Mouse (Mus musculus): Measurements from ENCODE around the gene H3f3b. TPM values are rescaled to one million over a fixed set of nuclear protein-coding genes. Genes with fewer than 3 reads are reported as not detected.

H3f3b gene
- 2,219 and 2,483 TPM in 2 replicates for polyA plus RNA-seq (2015; fragmentation: Nextera tagmentation; extraction: Ambion mirVana)

DNA sequence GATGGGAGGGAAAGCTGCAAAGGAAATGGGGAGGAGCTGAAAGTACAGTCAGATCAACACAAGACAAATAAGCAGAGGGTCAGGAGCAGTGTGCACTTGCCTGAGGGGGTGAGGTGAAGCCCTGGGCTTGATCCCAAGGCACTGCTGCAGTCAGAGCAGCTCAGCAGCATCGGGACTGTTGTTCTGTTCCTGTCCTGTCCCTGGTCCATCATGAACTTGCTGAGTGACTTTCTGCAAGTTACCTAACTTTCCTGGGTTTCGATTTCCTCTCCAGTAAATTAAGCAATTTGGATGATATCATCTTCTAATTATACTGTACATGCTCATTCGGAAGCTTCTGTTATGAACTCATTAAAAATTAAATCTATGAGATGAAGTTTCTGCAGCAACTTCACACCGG is at the start of gene H3f3b:
H3f3b (minus strand) TSS at position 207 of the 400 bp plus-strand sequence.
- Histone ChIP-seq H3K4me2 (replicated peaks) (no peak within 1 kb of the TSS), H3K4me1 (peaks cover 24% of the 10 kb centered on the region), H3K36me3 (peaks cover 4% of the 10 kb centered on the region; the same call in 1 of the 2 replicates), H3K4me3 (no peak within 1 kb of the TSS), H3K27me3 (no peaks in the 10 kb centered on the region), H3K9me3 (no peaks in the 10 kb centered on the region), H3K9ac (no peak within 1 kb of the TSS), H3K27ac (no peak within 1 kb of the TSS)
- WGBS = 78% methylated on average over 4 of the region's 4 CpGs
- no peak for ATAC-seq (ENCODE audit: low FRiP score, low read depth)

DNA sequence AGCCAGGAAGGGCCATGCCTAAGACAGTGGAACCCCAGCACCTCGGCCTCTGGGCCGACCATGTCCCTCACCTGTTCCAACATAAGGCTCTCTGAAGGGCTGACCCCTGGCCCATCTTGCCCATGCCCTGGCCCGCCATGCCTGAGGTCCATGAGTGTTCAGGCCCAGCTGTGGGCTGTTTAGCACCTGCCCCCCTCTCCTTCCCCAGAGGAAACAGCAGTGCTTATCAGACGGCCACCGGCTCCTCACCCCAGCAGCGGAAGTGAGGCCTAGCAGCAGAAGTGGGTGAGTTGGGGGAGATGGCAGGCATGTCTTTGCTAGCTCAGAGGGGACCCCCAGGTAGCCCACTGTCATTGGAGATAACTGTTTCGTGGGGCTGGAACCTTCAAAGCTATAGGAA is 49.1 kb upstream of the H3f3b start:
- H3K4me1 ChIP-seq = peaks cover 20% of the 10 kb centered on the region
- H3K4me3 ChIP-seq = no peak overlapping the region
- no peaks in the 10 kb centered on the region for H3K27me3 ChIP-seq
- no peak overlapping the region for H3K27ac ChIP-seq
- no peak overlapping the region for H3K9ac ChIP-seq
- H3K9me3 ChIP-seq = no peaks in the 10 kb centered on the region
- H3K36me3 ChIP-seq = peaks cover 33% of the 10 kb centered on the region
- no peak for ATAC-seq (ENCODE audit: low FRiP score, low read depth)
- WGBS = 84% methylated on average over 7 of the region's 7 CpGs
- no peak overlapping the region for H3K4me2 ChIP-seq (replicated peaks)

DNA sequence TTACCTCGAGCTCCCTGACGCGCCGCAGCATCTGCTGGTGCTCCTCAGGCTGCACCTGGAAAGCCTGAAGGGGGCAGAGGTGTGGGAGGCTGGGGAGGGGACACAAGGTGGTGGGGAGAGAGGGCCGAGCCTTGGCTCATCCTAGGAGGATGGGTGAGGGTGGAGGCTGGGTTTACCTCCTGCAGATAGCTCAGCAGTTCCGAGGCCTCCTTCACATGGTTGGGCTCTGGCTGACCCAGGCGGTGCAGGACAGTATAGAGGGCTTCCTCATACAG is 48.4 kb upstream of the H3f3b start:
- Histone ChIP-seq H3K4me2 (replicated peaks) (no peak overlapping the region), H3K36me3 (peaks cover 27% of the 10 kb centered on the region), H3K9ac (no peak overlapping the region), H3K9me3 (no peaks in the 10 kb centered on the region), H3K27ac (no peak overlapping the region), H3K27me3 (no peaks in the 10 kb centered on the region), H3K4me1 (peaks cover 20% of the 10 kb centered on the region), H3K4me3 (no peak overlapping the region)
- ATAC-seq (ENCODE audit: low FRiP score, low read depth) = no peak
- WGBS = 56% methylated on average over 7 of the region's 7 CpGs

DNA sequence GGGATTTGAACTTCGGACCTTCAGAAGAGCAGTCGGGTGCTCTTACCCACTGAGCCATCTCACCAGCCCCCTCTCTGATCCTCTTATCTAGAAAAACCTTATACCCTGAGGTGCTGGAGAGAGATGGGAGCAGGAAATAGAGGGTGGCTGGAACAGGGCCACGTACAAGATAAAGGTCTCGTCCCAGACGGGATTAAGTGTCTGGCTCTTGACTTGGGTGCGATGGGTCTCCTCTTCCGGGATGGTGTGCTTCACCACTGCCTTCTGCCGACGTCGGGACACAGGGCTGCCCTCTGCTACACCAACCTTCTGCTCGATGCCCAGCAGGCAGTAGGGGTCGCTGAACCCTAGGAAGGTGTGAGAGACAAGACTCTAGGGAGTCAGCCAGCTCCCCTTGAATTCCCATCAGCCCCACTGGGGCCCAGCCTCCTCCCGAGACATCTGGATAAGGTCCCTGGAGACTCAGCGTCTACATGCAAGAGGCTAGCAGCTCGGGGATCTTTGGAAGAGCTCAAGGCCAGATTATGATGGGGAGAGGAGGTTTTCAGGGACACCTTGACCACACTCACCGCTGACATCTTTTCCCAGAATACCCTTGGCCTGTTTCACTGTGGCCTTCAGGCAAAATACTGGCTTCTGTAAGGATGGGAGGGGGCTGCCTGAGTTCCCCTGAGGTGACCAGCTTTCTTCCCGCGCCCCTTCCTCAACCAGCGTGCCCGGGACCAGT is 47.9 kb upstream of the H3f3b start:
- Histone ChIP-seq H3K9me3 (no peaks in the 10 kb centered on the region), H3K4me1 (peaks cover 20% of the 10 kb centered on the region), H3K4me2 (replicated peaks) (no peak overlapping the region), H3K27ac (no peak overlapping the region), H3K4me3 (no peak overlapping the region), H3K36me3 (peaks cover 22% of the 10 kb centered on the region), H3K27me3 (no peaks in the 10 kb centered on the region), H3K9ac (no peak overlapping the region)
- 52% methylated on average over 20 of the region's 20 CpGs for WGBS
- no peak for ATAC-seq (ENCODE audit: low FRiP score, low read depth)

DNA sequence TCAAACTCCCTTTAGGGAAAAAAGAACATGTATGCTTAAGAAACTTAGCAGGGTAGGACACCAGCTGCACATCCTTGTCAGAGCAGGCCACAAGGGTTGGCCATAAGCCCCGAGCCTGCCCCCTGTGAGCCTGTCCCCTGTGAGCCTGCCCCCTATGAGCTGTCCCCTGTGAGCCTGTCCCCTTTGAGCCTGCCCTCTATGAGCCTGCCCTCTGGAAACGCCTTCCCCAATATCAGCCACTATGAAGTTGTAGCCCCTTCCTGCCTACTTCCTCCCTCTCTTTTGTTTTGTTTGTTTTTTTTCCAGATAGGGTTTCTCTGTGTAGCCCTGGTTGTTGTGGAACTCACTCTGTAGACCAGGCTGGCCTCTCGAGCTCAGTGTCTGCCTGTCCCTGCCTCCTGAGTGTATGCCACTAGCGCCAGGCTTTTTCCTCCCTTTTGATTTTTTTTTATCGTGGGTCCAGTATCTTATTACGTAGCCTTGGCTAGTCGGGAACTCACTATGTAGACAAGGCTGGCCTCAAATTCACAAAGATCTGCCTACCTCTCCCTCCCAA is 46.8 kb upstream of the H3f3b start:
- Histone ChIP-seq H3K27me3 (no peaks in the 10 kb centered on the region), H3K27ac (no peak overlapping the region), H3K9me3 (no peaks in the 10 kb centered on the region), H3K36me3 (peaks cover 10% of the 10 kb centered on the region), H3K4me1 (peaks cover 20% of the 10 kb centered on the region), H3K4me3 (no peak overlapping the region), H3K9ac (no peak overlapping the region), H3K4me2 (replicated peaks) (no peak overlapping the region)
- ATAC-seq (ENCODE audit: low FRiP score, low read depth) = no peak
- 60% methylated on average over 7 of the region's 7 CpGs for WGBS

DNA sequence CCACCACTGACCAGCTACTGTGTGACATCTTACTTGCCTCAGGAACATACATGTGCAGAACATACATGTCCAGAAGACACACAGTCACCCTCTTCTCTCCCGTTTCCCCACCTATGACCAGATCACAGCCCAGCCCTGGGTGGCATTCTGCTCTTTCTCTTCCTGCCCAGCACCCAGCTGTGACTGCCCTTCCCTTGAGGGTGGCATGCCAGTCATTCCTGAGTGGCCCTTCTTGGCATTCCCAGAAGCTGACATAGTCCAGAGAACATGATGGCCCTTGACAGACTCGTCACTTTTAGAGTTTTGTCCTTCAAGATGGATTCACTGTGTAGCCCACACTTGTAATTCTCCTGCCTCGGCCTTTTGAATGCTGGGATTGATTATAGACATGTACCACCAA is 44.8 kb upstream of the H3f3b start:
- Histone ChIP-seq H3K4me1 (peaks cover 5% of the 10 kb centered on the region; the same call in 1 of the 2 replicates), H3K36me3 (no peaks in the 10 kb centered on the region), H3K27ac (no peak overlapping the region), H3K9me3 (no peaks in the 10 kb centered on the region), H3K27me3 (no peaks in the 10 kb centered on the region), H3K4me3 (no peak overlapping the region), H3K4me2 (replicated peaks) (no peak overlapping the region), H3K9ac (no peak overlapping the region)
- WGBS = 77% methylated on average over 3 of the region's 3 CpGs
- ATAC-seq (ENCODE audit: low FRiP score, low read depth) = no peak

DNA sequence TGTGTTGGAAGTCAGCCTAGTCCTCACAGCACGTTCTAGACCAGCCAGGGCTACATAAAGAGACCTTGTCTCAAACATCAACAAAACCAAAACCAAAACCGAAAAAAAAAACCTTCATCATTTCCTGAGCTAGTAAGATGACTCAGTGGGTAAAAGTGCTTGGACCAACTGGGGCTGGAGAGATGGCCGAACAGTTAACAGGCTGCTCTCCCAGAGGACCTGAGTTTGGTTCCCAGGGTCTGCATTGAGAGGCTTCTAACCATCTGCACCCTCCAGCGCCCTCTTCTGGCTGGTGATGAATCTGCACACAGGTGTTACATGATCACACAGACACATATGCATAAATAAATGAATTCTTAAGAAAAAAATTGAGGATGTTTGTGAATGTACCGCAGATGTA is 43.7 kb upstream of the H3f3b start:
- no peak overlapping the region for H3K27ac ChIP-seq
- no peak overlapping the region for H3K9ac ChIP-seq
- no peaks in the 10 kb centered on the region for H3K4me1 ChIP-seq
- no peak for ATAC-seq (ENCODE audit: low FRiP score, low read depth)
- 57% methylated on average over 5 of the region's 5 CpGs for WGBS
- H3K4me3 ChIP-seq = no peak overlapping the region
- no peaks in the 10 kb centered on the region for H3K9me3 ChIP-seq
- no peaks in the 10 kb centered on the region for H3K36me3 ChIP-seq
- H3K4me2 ChIP-seq (replicated peaks) = no peak overlapping the region
- H3K27me3 ChIP-seq = no peaks in the 10 kb centered on the region

DNA sequence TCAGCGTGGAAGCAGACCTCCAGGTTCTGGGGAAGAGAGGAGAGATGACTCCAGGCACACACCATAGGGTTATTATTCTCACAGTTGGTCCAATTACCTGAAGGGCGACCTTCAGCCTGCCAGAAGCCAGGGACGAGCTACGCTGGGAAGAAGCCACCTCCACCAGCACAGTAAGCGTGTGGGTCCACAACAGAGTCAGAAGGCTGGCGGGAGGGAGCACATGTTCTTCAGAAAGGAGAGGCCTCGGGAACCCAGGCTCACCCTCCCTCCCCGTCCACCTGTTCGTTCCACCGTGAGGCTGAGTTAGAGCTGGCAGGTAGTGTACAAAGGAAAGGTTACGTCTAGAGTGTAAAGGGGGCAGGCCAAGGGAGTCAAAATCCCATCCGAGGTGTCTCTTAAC is 37.6 kb upstream of the H3f3b start:
- no peak for ATAC-seq (ENCODE audit: low FRiP score, low read depth)
- Histone ChIP-seq H3K27me3 (no peaks in the 10 kb centered on the region), H3K27ac (no peak overlapping the region), H3K9ac (no peak overlapping the region), H3K4me2 (replicated peaks) (no peak overlapping the region), H3K4me1 (no peaks in the 10 kb centered on the region), H3K4me3 (no peak overlapping the region), H3K9me3 (no peaks in the 10 kb centered on the region), H3K36me3 (peaks cover 30% of the 10 kb centered on the region)
- whole genome bisulfite sequencing = 81% methylated on average over 12 of the region's 12 CpGs

DNA sequence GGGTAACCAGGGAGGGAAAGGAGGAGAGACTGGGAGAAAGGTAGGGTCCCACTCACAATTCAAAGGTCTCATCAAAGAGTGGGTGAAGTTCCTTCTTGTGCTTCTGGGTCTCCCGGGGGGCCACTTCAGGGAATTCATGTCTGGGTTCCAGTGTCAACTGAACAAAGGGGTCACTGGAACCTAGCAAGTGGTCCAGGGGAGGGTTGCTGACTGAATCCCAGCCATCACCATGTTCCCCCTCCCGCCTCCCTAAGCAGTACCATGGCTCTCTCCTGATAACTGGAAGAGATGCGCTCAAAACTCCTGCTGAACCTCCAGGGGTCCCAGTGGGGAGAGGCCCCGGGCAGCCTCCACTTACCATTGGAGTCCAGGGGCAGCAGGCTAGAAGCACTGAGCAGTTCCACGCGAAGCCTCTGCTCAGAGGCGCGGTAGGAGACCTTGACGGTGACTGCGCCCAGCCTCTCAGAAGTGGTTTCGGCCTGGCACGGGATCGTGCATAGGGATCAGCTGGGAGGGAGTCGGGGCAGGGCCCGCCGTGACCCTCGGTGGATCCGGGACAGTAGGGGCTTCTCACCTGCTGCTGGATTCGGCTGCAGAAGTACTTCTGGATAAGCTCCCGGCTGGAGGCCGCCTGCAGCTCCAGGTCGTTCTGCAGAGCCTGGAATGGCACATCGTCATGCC is 36.6 kb upstream of the H3f3b start:
- Histone ChIP-seq H3K4me1 (no peaks in the 10 kb centered on the region), H3K9me3 (no peaks in the 10 kb centered on the region), H3K9ac (0 out of 2 replicates have a peak overlapping the region, but pooled peaks have one; percentile 1), H3K4me2 (replicated peaks) (no peak overlapping the region), H3K27me3 (no peaks in the 10 kb centered on the region), H3K36me3 (peaks cover 40% of the 10 kb centered on the region), H3K4me3 (no peak overlapping the region), H3K27ac (no peak overlapping the region)
- WGBS = 66% methylated on average over 23 of the region's 23 CpGs
- ATAC-seq (ENCODE audit: low FRiP score, low read depth) = no peak

DNA sequence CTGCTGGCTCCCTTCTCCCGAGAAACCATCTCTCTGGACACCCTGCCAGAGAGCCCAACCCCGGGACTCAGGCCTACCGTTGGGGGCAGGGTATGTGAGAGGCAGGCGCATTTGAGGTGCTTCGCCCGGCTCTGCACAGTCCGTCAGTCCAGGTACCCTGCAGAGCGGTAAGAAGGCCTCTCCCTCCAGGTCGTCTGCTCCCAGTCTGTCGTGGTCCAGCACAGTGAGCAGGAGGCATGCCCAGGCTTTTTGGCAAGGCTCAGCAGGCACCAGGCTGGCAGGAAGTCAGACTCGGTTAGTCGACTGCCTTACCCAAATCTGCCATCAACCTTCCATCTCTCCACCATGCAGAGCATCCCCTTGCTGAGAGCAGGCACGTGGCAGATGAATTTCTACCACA is 35.8 kb upstream of the H3f3b start:
- H3K36me3 ChIP-seq = peaks cover 48% of the 10 kb centered on the region
- H3K4me1 ChIP-seq = no peaks in the 10 kb centered on the region
- H3K27me3 ChIP-seq = no peaks in the 10 kb centered on the region
- no peak for ATAC-seq (ENCODE audit: low FRiP score, low read depth)
- no peaks in the 10 kb centered on the region for H3K9me3 ChIP-seq
- H3K9ac ChIP-seq = 0 out of 2 replicates have a peak overlapping the region, but pooled peaks have one; percentile 2
- no peak overlapping the region for H3K4me3 ChIP-seq
- peak overlapping the region; percentile 15; the same call in 1 of the 2 replicates for H3K27ac ChIP-seq
- 68% methylated on average over 13 of the region's 13 CpGs for whole genome bisulfite sequencing
- no peak overlapping the region for H3K4me2 ChIP-seq (replicated peaks)

DNA sequence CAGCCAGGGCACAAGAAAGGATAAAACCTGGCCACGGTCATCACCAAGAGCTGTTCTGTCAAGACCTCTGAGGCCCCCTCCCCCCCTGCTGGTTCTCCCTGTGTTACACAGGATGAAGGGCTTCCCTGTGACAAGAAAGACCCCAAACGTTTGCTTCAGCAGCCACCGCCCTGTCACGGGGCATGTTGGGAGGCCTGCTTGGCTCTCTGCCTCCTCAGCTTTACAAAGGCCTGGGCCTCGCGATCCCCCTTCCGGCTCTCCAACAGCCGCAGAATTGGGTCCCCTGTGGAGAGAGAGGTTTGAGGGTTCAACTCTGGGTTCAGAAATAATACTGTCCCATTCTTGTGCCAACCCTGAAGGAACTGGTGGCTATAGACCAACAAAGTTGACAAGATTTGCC is 34.8 kb upstream of the H3f3b start:
- WGBS = 65% methylated on average over 8 of the region's 8 CpGs
- Histone ChIP-seq H3K9ac (no peak overlapping the region), H3K9me3 (no peaks in the 10 kb centered on the region), H3K4me3 (no peak overlapping the region), H3K36me3 (peaks cover 58% of the 10 kb centered on the region), H3K27me3 (no peaks in the 10 kb centered on the region), H3K27ac (no peak overlapping the region), H3K4me2 (replicated peaks) (no peak overlapping the region), H3K4me1 (no peaks in the 10 kb centered on the region)
- no peak for ATAC-seq (ENCODE audit: low FRiP score, low read depth)

DNA sequence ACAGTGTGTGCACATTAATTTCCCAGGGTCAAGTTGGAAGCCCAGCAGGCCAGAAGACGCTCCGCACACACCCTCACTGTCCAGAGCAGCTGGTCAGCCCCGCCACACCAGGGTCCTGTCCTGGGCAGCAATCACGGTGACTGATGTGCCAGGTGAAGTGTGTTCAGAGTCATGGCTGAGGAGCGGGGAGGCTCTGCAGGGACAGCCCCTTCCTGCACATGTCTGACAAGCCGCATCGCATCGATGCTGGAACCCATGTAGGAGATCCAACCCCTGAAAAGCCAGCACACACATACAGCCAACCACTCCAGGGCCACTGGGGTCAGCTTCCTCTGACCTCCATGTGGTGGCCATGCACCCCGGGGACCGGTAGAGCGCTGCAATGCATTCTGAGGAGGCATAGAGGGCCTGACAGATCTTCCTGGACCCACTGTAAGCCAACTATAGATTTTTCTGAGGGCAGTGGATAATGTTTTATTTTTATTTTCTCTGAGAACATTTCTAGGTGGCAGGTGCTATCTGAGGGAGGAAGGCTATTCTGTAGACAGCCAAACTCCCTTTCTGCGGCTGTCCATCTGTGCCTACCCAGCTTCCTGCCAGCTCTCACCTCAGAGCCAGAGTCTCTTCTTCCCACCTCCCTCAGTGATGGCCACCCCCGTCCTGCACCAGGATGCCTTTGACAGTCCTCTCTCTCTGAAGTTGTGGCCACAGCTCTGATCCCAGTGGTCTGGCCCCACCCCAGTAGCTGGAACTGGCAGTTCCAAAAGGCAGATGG is 34.1 kb upstream of the H3f3b start:
- Histone ChIP-seq H3K4me2 (replicated peaks) (no peak overlapping the region), H3K27ac (no peak overlapping the region), H3K9ac (no peak overlapping the region), H3K36me3 (peaks cover 65% of the 10 kb centered on the region), H3K9me3 (no peaks in the 10 kb centered on the region), H3K4me1 (no peaks in the 10 kb centered on the region), H3K27me3 (no peaks in the 10 kb centered on the region), H3K4me3 (no peak overlapping the region)
- no peak for ATAC-seq (ENCODE audit: low FRiP score, low read depth)
- 92% methylated on average over 13 of the region's 13 CpGs for WGBS

Measured in limb, embryonic 13.5 days (tissue).